Mouse (Mus musculus) hindbrain, embryonic 11.5 days (tissue): ENCODE measurements at regions not wholly inside any gene's neighbourhood (a gene's known extent, or its start where the extent isn't known, plus 50 kb on each side); places are given as distances from the start of the nearest gene placed in this dataset.

Experiments used
- ATAC-seq: fragments of 200-750 bp; cut with Nextera tagmentation; 2 replicates; pipeline ENCODE4 v1.8.0; 2017; ENCODE audit warnings: mild to moderate bottlenecking, moderate TSS enrichment, moderate library complexity; ENCODE audit not compliant: low FRiP score
- DNase-seq: peaks from one replicate; pipeline ENCODE4 v3.0.0-alpha.2; 2015; ENCODE audit warnings: low spot score
- H3K27ac ChIP-seq: fragments of 300-500 bp; sonication (generic); 2 replicates; pipeline ENCODE4 v1.5.1; 2014; ENCODE audit warnings: mild to moderate bottlenecking, low read depth, low read length
- H3K27me3 ChIP-seq: fragments of 300-500 bp; sonication (generic); 2 replicates; pipeline ENCODE4 v1.6.1; 2014; ENCODE audit warnings: mild to moderate bottlenecking, low read length, moderate library complexity, mixed read lengths; ENCODE audit not compliant: control insufficient read depth, insufficient read depth
- H3K36me3 ChIP-seq: fragments of 300-500 bp; sonication (generic); 2 replicates; pipeline ENCODE4 v1.6.1; 2014; ENCODE audit warnings: mild to moderate bottlenecking, low read length, moderate library complexity, mixed read lengths; ENCODE audit not compliant: control insufficient read depth, insufficient read depth
- H3K4me1 ChIP-seq: fragments of 300-500 bp; sonication (generic); replicated peaks from 2 replicates; pipeline ENCODE4 v1.6.1; 2014; ENCODE audit warnings: low read length, mixed read lengths; ENCODE audit not compliant: control insufficient read depth, insufficient read depth
- H3K4me2 ChIP-seq: fragments of 300-500 bp; sonication (generic); replicated peaks from 2 replicates; pipeline ENCODE4 v1.6.1; 2014; ENCODE audit warnings: mild to moderate bottlenecking, low read depth, low read length
- H3K4me3 ChIP-seq: fragments of 300-500 bp; sonication (generic); 2 replicates; pipeline ENCODE4 v1.5.1; 2014; ENCODE audit warnings: low read depth, low read length
- H3K9ac ChIP-seq: fragments of 300-500 bp; sonication (generic); 2 replicates; pipeline ENCODE4 v1.6.1; 2014; ENCODE audit warnings: low read depth, low read length
- H3K9me3 ChIP-seq: fragments of 300-500 bp; sonication (generic); 2 replicates; pipeline ENCODE4 v1.6.1; 2016; ENCODE audit warnings: low read length; ENCODE audit not compliant: control insufficient read depth
- WGBS: fragments of 180-500 bp; shearing (Covaris S2); extraction: QIAGEN DNeasy Blood & Tissue Kit; methylation state at CpG from one replicate; pipeline ENCODE4 v1.1.7; 2014; 5-methylcytosine and 5-hydroxymethylcytosine counted together

DNA sequence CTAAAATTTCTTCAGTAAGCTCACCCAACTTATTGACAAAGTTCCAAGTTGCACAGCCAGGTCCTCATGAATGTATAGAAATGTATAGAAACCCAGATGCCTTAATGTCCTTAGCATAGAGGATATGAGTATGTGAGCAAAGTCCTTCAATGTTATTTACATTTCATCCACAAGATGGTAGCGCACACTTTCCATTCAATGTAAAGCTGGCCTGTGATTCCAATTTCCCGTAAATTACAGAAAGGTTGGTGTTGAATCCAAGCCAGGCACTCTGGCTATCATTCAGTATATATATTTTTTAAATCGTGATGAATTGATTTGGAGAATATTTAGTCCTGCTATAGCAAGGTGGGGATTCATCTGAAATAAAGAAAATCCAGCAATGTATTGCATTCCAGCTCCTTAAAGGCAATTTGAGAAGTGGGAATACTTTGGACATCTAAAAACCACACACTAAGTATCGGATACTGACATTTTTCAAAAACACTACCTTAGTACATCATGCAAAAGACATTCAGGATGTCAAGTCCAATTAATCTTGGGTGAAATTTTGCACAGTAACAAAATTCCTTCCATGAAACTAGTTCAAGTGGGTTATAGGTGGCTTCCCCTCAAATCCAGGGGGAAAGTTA is 154.6 kb downstream of the Pah start:
- no peak overlapping the region for H3K27ac ChIP-seq
- no peak overlapping the region for H3K4me2 ChIP-seq
- no peak overlapping the region for H3K9ac ChIP-seq
- no peaks in the 10 kb centered on the region for H3K36me3 ChIP-seq
- H3K9me3 ChIP-seq, result no peaks in the 10 kb centered on the region
- no peaks in the 10 kb centered on the region for H3K4me1 ChIP-seq
- 66% methylated on average over 4 of the region's 4 CpGs for WGBS
- H3K4me3 ChIP-seq, result no peak overlapping the region
- DNase-seq (peak; percentile 18), ATAC-seq (no peak)
- H3K27me3 ChIP-seq, result no peaks in the 10 kb centered on the region

DNA sequence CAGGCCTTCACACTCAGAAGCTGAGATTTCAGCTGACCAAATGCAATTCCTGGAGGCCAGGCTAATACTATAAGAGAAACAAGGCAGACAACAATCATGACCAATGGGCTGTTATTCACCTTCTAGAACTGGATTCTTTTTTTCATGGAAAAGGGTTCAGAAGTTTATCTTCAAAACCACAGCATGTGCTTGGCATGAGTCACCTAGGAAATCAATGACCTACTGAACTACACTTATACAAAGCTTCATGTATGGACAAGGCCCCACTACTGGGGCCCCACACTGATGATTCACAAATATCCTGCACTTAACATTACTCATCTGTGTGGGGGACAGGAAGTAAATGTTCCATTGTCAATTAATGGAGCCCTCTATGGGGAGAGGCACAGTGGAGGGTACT is 157.4 kb downstream of the Pah start:
- DNase-seq, result no peak
- H3K27me3 ChIP-seq, result no peaks in the 10 kb centered on the region
- ATAC-seq, result no peak
- H3K9me3 ChIP-seq, result no peaks in the 10 kb centered on the region
- H3K9ac ChIP-seq, result no peak overlapping the region
- no peak overlapping the region for H3K27ac ChIP-seq
- no peaks in the 10 kb centered on the region for H3K4me1 ChIP-seq
- H3K4me3 ChIP-seq, result no peak overlapping the region
- no peaks in the 10 kb centered on the region for H3K36me3 ChIP-seq
- H3K4me2 ChIP-seq, result no peak overlapping the region

DNA sequence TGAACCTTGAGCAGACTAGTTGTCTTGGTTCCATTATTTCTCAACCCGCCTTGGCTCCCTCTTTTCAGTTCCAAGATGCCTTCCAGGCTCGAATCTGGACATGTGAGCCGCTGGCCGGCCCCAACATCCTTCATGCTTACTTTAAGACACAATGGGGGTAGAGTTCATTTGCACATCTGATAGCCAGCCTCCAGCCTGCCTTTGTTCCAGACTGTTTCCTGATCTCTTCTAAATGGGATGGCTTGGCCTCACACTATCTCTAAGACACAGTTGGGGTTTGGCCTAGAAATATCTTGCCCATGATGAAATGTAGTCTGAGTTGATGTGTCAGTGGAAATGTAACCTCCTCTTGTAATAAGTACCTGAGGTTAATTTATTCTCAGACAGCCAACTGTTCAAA is 164.7 kb downstream of the Pah start:
- H3K27ac ChIP-seq, result no peak overlapping the region
- WGBS, result 49% methylated on average over 4 of the region's 4 CpGs
- H3K4me2 ChIP-seq, result no peak overlapping the region
- no peak for ATAC-seq
- no peak overlapping the region for H3K4me3 ChIP-seq
- no peak overlapping the region for H3K9ac ChIP-seq
- no peaks in the 10 kb centered on the region for H3K36me3 ChIP-seq
- no peak for DNase-seq
- H3K27me3 ChIP-seq, result no peaks in the 10 kb centered on the region
- H3K4me1 ChIP-seq, result no peaks in the 10 kb centered on the region
- H3K9me3 ChIP-seq, result no peaks in the 10 kb centered on the region

DNA sequence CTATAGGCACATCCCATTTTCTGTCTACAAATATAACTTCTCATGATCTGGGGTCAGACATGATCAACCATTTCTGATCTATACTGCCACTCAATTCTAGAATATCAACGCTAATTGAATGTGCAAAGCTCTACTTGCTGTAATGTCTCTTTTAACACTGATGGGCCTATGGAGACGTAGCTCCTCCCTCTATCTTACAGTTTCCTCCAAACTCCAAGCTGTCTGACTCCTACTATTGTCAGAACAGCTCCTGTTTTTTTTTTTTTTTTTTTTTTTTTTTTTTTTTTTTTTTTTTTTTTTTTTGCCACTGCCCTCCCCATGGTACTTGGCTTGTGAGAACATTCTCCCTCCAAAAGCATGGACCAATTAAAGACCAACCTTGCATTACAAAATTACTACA is 165.2 kb downstream of the Pah start:
- 94% methylated on average over 2 of the region's 2 CpGs for WGBS
- ATAC-seq (no peak), DNase-seq (no peak)
- H3K9me3 ChIP-seq, result no peaks in the 10 kb centered on the region
- H3K4me2 ChIP-seq, result no peak overlapping the region
- no peaks in the 10 kb centered on the region for H3K4me1 ChIP-seq
- H3K27me3 ChIP-seq, result no peaks in the 10 kb centered on the region
- H3K4me3 ChIP-seq, result no peak overlapping the region
- H3K27ac ChIP-seq, result no peak overlapping the region
- H3K9ac ChIP-seq, result no peak overlapping the region
- H3K36me3 ChIP-seq, result no peaks in the 10 kb centered on the region

DNA sequence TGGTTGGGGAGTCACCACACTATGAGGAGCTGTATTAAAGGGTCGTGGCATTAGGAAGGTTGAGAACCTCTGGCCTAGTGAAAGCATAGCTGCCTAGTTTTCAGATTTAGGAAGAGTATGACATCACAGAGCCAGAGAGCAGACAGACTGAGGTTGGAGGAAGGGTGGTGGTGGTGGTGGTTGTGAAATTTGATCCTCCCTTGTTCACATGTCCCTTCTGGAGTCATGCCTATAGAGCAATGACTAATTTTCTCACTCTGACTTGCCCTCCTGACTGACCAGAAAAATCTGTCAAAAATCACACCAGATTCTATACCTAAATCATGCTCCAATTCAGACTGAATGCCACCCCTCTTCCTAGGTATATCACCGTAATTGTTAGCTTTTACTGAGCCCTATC is 166.2 kb downstream of the Pah start:
- DNase-seq (no peak), ATAC-seq (no peak)
- Histone ChIP-seq H3K4me2 (no peak overlapping the region), H3K27me3 (no peaks in the 10 kb centered on the region), H3K4me3 (no peak overlapping the region), H3K36me3 (no peaks in the 10 kb centered on the region), H3K9me3 (no peaks in the 10 kb centered on the region), H3K9ac (no peak overlapping the region), H3K27ac (no peak overlapping the region), H3K4me1 (no peaks in the 10 kb centered on the region)
- 82% methylated on average over 2 of the region's 2 CpGs for WGBS

DNA sequence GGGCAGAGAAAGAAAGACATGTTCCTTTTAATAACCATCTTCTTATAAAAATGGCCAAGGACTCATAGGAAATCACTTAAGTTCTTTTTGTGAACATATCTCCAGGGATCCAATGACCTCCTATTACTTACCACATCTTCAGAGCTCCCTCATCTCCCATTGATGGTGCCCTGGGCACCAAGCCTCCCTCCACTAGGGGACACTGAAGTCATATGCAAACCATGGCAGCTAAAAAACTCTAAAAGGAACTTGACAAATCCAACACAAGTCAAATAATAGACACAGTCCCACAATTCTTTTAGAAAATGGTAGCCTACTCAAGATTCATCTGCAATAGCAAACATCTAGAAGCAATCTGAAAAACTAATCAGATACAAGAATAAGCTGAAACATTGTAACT is 167.2 kb upstream of the Igf1 start:
- Histone ChIP-seq H3K4me3 (no peak overlapping the region), H3K9ac (no peak overlapping the region), H3K4me1 (no peaks in the 10 kb centered on the region), H3K27ac (no peak overlapping the region), H3K36me3 (no peaks in the 10 kb centered on the region), H3K4me2 (no peak overlapping the region), H3K9me3 (no peaks in the 10 kb centered on the region), H3K27me3 (no peaks in the 10 kb centered on the region)
- no peak for ATAC-seq
- DNase-seq, result no peak

DNA sequence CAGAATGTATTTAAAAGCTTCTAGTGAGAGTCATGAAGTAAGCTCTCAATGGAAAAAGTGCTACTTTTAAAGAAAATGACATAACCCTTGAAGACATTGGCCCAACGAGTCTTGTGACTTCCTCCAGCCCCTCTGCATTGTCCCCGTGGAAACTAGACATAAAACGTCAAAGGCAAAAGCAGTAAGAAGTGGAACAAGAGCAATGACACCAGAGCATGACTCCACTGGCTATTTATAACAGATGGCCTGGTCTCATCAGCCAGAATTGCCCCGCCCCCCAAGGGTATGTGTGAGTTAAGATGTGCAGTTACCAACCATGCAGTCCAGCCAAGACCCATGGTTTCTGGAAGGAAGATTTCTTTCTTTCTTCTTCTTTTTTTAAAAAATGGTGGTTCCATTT is 161.6 kb upstream of the Igf1 start:
- Histone ChIP-seq H3K4me1 (no peaks in the 10 kb centered on the region), H3K27ac (no peak overlapping the region), H3K27me3 (no peaks in the 10 kb centered on the region), H3K4me2 (no peak overlapping the region), H3K9ac (no peak overlapping the region), H3K9me3 (no peaks in the 10 kb centered on the region), H3K4me3 (no peak overlapping the region), H3K36me3 (no peaks in the 10 kb centered on the region)
- WGBS, result 78% methylated on average over 4 of the region's 4 CpGs
- DNase-seq (no peak), ATAC-seq (no peak)

DNA sequence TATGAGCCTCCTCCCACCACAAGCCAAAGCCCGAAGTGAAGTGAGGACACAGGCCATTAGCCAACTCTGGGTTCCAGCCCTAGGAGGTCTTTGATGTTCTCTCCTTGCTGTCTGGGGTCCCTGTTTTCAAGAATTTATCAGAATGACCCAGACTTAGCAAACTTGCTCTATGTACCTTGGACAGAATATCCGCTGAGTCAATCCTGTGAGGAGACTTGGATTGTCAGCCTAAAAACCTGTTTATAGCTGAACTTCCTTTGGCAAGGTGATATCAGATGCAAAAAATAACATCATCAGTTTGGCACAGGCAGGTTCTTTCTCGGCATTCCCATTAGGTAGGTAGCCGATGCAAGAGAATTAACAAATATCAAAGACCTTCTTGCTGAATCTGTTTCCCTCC is 146.9 kb upstream of the Igf1 start:
- no peak for DNase-seq
- Histone ChIP-seq H3K4me3 (no peak overlapping the region), H3K27me3 (no peaks in the 10 kb centered on the region), H3K9me3 (no peaks in the 10 kb centered on the region), H3K4me1 (no peaks in the 10 kb centered on the region), H3K9ac (no peak overlapping the region), H3K36me3 (no peaks in the 10 kb centered on the region), H3K27ac (no peak overlapping the region), H3K4me2 (no peak overlapping the region)
- WGBS, result 81% methylated on average over 4 of the region's 4 CpGs
- no peak for ATAC-seq

DNA sequence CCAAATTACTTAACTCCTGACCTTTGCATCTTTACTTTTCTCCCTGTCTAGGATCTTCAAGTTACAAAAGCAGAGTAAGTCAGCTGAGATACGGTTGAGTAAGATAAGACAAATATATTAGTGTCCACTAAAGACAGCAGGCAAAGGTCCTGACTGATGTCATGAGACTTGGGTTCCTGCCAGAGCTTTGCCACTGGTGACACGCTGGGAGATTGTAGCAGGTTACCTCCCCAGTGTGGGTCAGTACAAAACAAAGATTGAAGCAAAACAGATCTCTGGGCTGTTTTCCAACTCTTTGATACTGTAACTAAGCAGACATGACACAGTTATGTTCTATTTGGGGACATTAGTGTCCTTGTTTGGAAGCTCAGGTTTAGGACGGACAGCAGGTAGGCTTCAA is 146.3 kb upstream of the Igf1 start:
- no peak for DNase-seq
- no peaks in the 10 kb centered on the region for H3K36me3 ChIP-seq
- H3K9me3 ChIP-seq, result no peaks in the 10 kb centered on the region
- WGBS, result 66% methylated on average over 3 of the region's 3 CpGs
- H3K9ac ChIP-seq, result no peak overlapping the region
- H3K4me1 ChIP-seq, result no peaks in the 10 kb centered on the region
- H3K27ac ChIP-seq, result no peak overlapping the region
- H3K4me3 ChIP-seq, result no peak overlapping the region
- H3K4me2 ChIP-seq, result no peak overlapping the region
- no peaks in the 10 kb centered on the region for H3K27me3 ChIP-seq
- no peak for ATAC-seq
